Mouse (Mus musculus) heart, embryonic 11.5 days (tissue): Measurements from ENCODE around the gene D8Ertd738e. TPM values are rescaled to one million over a fixed set of nuclear protein-coding genes. Genes with fewer than 3 reads are reported as not detected.
A peak's percentile ranks its signal among the peaks of the same experiment; 100 is the strongest.
"Not testable (repeated sequence)": the region's sequence is repeated elsewhere in the genome, so short reads cannot be mapped to it uniquely, and the experiment has no call there.

Experiments
- ATAC-seq: fragments of 200-750 bp; cut with Nextera tagmentation; replicated peaks from 2 replicates; pipeline ENCODE4 v1.8.0; 2017; ENCODE audit warnings: moderate library complexity; ENCODE audit not compliant: insufficient number of reproducible peaks, low FRiP score, low TSS enrichment
- H3K27ac ChIP-seq: fragments of 300-500 bp; sonication (generic); 2 replicates; pipeline ENCODE4 v1.5.1; 2014; ENCODE audit warnings: mild to moderate bottlenecking, low read depth, low read length
- H3K27me3 ChIP-seq: fragments of 300-500 bp; sonication (generic); 2 replicates; pipeline ENCODE4 v1.6.1; 2014; ENCODE audit warnings: mild to moderate bottlenecking, low read length, mixed read lengths; ENCODE audit not compliant: control insufficient read depth, insufficient read depth
- H3K36me3 ChIP-seq: fragments of 300-500 bp; sonication (generic); 2 replicates; pipeline ENCODE4 v1.6.1; 2014; ENCODE audit warnings: mild to moderate bottlenecking, low read length, moderate library complexity, mixed read lengths; ENCODE audit not compliant: control insufficient read depth, insufficient read depth
- H3K4me1 ChIP-seq: fragments of 300-500 bp; sonication (generic); 2 replicates; pipeline ENCODE4 v1.6.1; 2014; ENCODE audit warnings: low read length; ENCODE audit not compliant: control insufficient read depth, insufficient read depth
- H3K4me2 ChIP-seq: fragments of 300-500 bp; sonication (generic); 2 replicates; pipeline ENCODE4 v1.6.1; 2014; ENCODE audit warnings: mild to moderate bottlenecking, moderate library complexity
- H3K4me3 ChIP-seq: fragments of 300-500 bp; sonication (generic); 2 replicates; pipeline ENCODE4 v1.5.1; 2014; ENCODE audit warnings: low read depth, low read length
- H3K9ac ChIP-seq: fragments of 300-500 bp; sonication (generic); 2 replicates; pipeline ENCODE4 v1.6.1; 2014; ENCODE audit warnings: mild to moderate bottlenecking, low read depth, low read length, moderate library complexity
- H3K9me3 ChIP-seq: fragments of 300-500 bp; sonication (generic); replicated peaks from 2 replicates; pipeline ENCODE4 v1.6.1; 2016; ENCODE audit warnings: low read length; ENCODE audit not compliant: control insufficient read depth
- WGBS: fragments of 180-500 bp; shearing (Covaris S2); extraction: QIAGEN DNeasy Blood & Tissue Kit; methylation state at CpG from one replicate; pipeline ENCODE4 v1.1.7; 2014; ENCODE audit not compliant: insufficient replicate concordance; 5-methylcytosine and 5-hydroxymethylcytosine counted together
- polyA plus RNA-seq: library from polyadenylated mRNA; unstranded; fragments of >200 nt; fragmentation: Nextera tagmentation; extraction: Ambion mirVana; gene quantifications from 2 replicates; pipeline ENCODE4 v1.2.1, GENCODE M21; 2014

D8Ertd738e gene
- 321 and 330 TPM in 2 replicates for polyA plus RNA-seq

DNA sequence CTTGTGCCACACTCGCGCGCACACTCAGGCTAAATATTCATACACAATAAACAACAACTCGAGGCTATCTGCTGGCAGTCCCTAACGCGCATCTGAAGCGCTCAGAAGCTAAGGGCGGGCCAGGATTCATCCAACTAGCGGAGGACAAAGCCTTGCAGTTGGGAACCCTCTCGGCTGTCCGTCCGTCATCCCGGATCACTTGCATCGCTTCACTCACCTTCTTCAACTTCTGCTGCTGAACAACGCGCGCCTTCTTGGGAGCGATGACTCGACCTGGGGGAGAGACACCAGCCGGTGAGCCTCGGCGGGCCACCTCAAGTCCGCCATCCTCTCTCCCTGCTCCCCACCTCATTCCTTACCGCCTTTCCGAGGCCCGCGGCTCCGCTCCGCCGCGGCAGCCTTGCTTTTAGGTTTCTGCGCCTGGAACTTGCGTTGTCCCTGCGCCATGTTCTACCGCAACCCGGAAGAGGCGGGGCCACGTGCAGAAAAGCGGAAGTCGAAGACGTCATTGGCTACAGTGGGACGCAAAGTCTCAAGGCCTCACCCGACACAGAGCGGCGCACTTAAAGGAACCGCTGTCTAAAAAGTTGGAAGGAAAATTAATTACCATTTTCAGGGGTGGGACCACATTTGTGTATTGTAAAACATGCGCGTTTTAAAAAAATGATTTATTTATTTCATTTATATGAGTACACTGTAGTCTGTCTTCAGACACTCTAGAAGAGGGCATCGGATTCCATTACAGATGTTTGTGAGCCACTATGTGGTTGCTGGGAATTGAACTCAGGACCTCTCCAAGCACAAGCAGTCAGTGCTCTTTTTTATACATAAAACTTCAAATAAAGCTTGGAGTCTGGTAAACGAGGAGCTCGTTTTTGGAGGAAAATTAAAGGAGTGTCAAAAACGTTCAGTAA lies at the start of gene D8Ertd738e:
D8Ertd738e (minus strand) TSS at position 463 of the 914 bp plus-strand sequence.
- Histone ChIP-seq H3K27me3 (no peaks in the 10 kb centered on the region), H3K27ac (peak within 1 kb of the TSS; percentile 65; the same call in 1 of the 2 replicates), H3K9ac (peak within 1 kb of the TSS; percentile 82), H3K4me2 (peak within 1 kb of the TSS; percentile 62), H3K36me3 (peaks cover 37% of the 10 kb centered on the region), H3K9me3 (no peaks in the 10 kb centered on the region), H3K4me1 (no peaks in the 10 kb centered on the region), H3K4me3 (peak within 1 kb of the TSS; percentile 72)
- 4% methylated on average over 52 of the region's 52 CpGs for WGBS
- ATAC-seq, result peak; percentile 88

DNA sequence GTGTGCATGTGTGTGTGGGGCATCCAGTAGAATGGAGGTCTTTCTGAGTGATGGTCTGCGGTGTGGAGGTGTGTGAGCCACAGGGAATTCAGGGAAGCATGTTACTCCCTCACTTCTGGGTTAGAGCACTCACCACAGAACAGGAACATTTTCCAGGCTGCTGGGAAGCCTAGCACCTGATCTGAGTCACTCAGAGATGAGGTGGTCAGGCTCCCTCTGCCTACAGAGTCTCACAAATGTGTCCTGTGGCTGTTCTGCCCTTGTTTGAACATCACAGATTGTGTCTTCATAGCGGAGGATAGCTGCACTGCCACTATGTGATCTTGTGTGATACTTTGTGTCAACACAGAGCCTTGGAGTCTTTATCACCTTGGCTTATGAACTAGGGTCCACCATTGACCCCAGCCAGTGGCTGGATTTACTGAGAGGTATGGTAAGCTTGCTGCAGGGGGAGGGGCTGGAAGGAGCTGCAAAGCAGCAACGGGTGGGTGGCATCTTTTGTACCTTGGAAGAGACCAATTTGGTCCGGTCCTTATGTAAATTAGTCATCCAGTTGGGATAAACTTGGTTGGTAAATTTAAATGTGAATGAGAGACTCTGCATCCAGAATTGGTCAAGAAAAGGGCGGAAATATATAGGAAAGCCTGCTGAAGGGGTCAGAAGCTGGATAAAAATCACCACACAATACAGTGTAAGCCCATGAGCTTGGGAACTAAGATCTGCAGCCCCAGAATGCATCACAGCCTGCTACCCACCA lies 47.7 kb upstream of the D8Ertd738e start:
- no peak overlapping the region for H3K4me2 ChIP-seq
- ATAC-seq, result no peak
- H3K9ac ChIP-seq, result no peak overlapping the region

DNA sequence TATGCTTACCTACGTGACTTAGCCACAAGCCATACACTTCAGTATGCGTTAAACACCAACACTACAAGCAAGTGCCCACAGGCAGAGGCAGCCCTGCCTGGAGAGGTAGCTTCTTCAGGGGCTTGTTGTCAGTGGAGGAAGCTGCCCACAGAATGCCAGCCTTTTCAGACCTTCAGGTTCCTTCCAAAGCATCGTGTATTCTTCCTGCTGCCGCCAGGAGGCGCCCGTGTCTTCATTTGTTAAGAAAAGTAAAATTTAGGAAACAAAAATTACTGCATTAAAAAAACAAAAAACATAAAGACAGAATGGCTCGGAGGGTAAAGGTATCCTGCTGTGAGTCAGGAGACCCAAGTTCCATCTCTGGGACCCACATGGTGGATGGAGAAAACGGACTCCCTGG lies 42.2 kb upstream of the D8Ertd738e start:
- Histone ChIP-seq H3K36me3 (no peaks in the 10 kb centered on the region), H3K9ac (no peak overlapping the region), H3K27ac (no peak overlapping the region), H3K4me2 (no peak overlapping the region), H3K4me1 (no peaks in the 10 kb centered on the region), H3K4me3 (no peak overlapping the region), H3K9me3 (no peaks in the 10 kb centered on the region), H3K27me3 (no peaks in the 10 kb centered on the region)
- WGBS, result 23% methylated on average over 8 of the region's 8 CpGs
- no peak for ATAC-seq

More for the DNA sequence above, 47.7 kb upstream of the D8Ertd738e start:
- no peak overlapping the region for H3K27ac ChIP-seq
- H3K9me3 ChIP-seq, result no peaks in the 10 kb centered on the region
- H3K4me3 ChIP-seq, result no peak overlapping the region
- no peaks in the 10 kb centered on the region for H3K4me1 ChIP-seq
- H3K27me3 ChIP-seq, result no peaks in the 10 kb centered on the region
- 62% methylated on average over 5 of the region's 5 CpGs for WGBS
- no peaks in the 10 kb centered on the region for H3K36me3 ChIP-seq

DNA sequence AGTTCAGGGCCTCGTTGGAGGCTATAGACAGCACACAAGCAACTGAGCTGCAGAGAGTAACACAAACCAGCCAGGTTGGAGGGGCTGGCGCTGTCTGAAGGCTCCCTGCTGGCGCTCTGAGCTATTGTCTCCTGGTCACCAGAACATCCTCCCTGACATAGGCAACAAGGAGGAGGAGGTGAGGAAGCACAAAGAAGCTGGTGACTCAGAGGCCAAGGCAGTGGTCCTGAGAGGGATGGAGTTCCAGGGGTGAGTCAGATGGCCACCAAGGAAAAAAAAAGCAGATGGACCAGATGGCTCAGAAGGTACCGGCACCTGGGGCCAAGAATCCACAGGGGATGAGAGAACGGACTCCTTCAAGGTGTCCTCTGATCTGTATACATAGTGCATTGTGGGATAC lies 41.6 kb upstream of the D8Ertd738e start:
- Histone ChIP-seq H3K4me2 (no peak overlapping the region), H3K4me3 (no peak overlapping the region), H3K4me1 (no peaks in the 10 kb centered on the region), H3K9ac (no peak overlapping the region), H3K9me3 (no peaks in the 10 kb centered on the region), H3K27ac (no peak overlapping the region), H3K36me3 (no peaks in the 10 kb centered on the region), H3K27me3 (no peaks in the 10 kb centered on the region)
- no peak for ATAC-seq
- WGBS, result 63% methylated on average over 5 of the region's 5 CpGs

DNA sequence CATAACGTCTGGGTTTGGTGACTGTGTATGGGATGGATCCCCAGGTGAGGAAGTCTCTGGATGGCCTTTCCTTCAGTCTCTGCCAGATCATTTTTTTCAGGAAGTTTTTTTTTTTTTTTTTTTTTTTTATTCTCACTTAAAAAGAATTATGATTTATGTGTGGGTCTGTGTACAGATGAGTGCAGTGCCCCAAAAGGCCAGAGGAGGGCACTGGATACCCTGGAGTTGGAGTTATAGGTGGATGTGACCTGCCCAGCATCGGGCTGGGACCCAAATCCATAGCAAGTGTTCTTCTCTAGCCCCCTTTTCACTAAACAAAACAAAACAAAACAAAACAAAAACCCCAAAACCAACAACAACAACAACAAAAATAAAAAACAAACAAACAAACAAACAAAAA lies 39.4 kb upstream of the D8Ertd738e start:
- Histone ChIP-seq H3K4me2 (no peak overlapping the region), H3K9ac (no peak overlapping the region), H3K4me3 (no peak overlapping the region), H3K27me3 (no peaks in the 10 kb centered on the region), H3K36me3 (no peaks in the 10 kb centered on the region), H3K9me3 (no peaks in the 10 kb centered on the region), H3K27ac (no peak overlapping the region), H3K4me1 (no peaks in the 10 kb centered on the region)
- no peak for ATAC-seq
- 55% methylated on average over 2 of the region's 2 CpGs for WGBS

DNA sequence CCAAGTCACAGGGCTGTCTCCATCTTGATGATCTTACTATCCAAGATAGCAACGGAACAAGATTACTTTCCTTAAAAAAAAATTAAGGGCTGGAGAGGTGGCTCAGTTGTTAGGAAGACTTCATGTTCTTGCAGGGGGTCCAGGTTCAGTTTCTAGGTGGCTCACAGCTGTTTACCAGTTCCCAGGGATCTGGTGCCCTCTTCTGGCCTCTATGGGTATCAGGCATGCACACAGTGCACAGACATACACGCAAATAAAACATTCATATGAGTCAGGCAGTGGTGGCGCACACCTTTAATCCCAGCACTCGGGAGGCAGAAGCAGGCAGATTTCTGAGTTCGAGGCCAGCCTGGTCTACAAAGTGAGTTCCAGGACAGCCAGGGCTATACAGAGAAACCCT lies 36.1 kb upstream of the D8Ertd738e start:
- not testable (repeated sequence) for H3K9ac ChIP-seq

DNA sequence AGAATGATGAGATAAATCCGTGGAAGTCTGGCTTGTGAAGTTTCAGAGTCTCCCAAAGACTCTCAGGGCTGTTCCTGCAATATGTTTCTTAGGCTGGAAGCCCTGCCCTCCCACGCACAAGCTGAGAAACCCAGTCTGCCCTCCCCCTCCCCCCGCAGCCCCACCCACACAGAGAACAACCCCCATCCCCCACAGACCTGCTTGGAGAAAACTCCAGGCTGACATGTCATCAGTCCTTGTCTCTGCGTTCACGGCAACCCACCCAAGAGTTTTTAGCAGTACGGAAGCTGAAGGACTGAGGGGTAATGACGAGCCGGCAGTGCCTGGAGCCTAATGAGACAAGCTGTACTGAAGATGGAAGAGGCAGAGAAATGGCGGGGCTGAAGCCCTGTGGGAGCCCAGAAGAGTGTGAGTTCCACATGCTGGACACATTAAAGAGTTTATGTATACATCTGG lies 35.1 kb upstream of the D8Ertd738e start:
- no peaks in the 10 kb centered on the region for H3K36me3 ChIP-seq
- H3K4me3 ChIP-seq, result no peak overlapping the region
- H3K9ac ChIP-seq, result no peak overlapping the region; the same call in 1 of the 2 replicates
- WGBS, result 14% methylated on average over 9 of the region's 9 CpGs
- no peak for ATAC-seq
- no peaks in the 10 kb centered on the region for H3K27me3 ChIP-seq
- H3K4me2 ChIP-seq, result peak overlapping the region; percentile 43
- H3K27ac ChIP-seq, result no peak overlapping the region
- no peaks in the 10 kb centered on the region for H3K9me3 ChIP-seq
- no peaks in the 10 kb centered on the region for H3K4me1 ChIP-seq

More for the DNA sequence above, 36.1 kb upstream of the D8Ertd738e start:
- H3K4me3 ChIP-seq, H3K4me1 ChIP-seq, H3K9me3 ChIP-seq, H3K4me2 ChIP-seq, H3K27ac ChIP-seq, H3K36me3 ChIP-seq, H3K27me3 ChIP-seq: not testable (repeated sequence)
- WGBS, result 48% methylated on average over 5 of the region's 5 CpGs
- 0 out of 2 replicates have a peak, but pooled peaks have one; percentile 7 for ATAC-seq

DNA sequence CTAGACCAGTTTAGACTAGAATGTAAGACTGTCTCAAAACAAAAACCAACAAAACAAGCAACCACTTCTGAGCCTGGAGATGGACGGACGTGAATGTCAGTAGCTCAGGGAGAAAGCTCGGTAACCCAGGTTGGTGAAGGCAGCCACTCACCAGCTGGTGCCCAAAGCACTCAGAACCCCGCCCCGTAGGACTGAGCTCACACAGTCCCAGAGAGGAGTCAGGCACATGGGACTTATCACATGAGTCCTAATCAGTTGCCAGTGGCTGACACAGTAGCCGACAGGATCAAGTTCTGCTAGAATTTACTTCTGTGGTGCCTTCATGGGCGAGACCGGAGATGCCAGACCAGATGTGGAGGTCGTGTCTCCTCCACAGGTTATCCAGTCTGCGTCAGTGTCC lies 31.3 kb upstream of the D8Ertd738e start:
- Histone ChIP-seq H3K36me3 (no peaks in the 10 kb centered on the region), H3K27ac (no peak overlapping the region), H3K9ac (no peak overlapping the region), H3K27me3 (no peaks in the 10 kb centered on the region), H3K9me3 (no peaks in the 10 kb centered on the region), H3K4me1 (0 out of 2 replicates have a peak, but pooled peaks cover 3% of the 10 kb centered on the region), H3K4me2 (no peak overlapping the region), H3K4me3 (no peak overlapping the region)
- ATAC-seq, result no peak
- 51% methylated on average over 10 of the region's 10 CpGs for WGBS
